Mouse (Mus musculus): ENCODE measurements at regions not wholly inside any gene's neighbourhood (a gene's known extent, or its start where the extent isn't known, plus 50 kb on each side); places are given as distances from the start of the nearest gene placed in this dataset. TPM values are rescaled to one million over a fixed set of nuclear protein-coding genes. Genes with fewer than 3 reads are reported as not detected.
A peak's percentile ranks its signal among the peaks of the same experiment; 100 is the strongest.

- no peaks in the 10 kb centered on the region for H3K36me3 ChIP-seq (ENCODE audit: control insufficient read depth, insufficient read depth)
- 65% methylated on average over 11 of the region's 11 CpGs for WGBS
- no peak overlapping the region for H3K4me2 ChIP-seq (ENCODE audit: low read length)
- no peaks in the 10 kb centered on the region; the same call in 1 of the 2 replicates for H3K9me3 ChIP-seq (ENCODE audit: control insufficient read depth, low read length)
- 0 out of 2 replicates have a peak overlapping the region, but pooled peaks have one; percentile 1 for H3K27ac ChIP-seq (ENCODE audit: low read length)
- H3K4me3 ChIP-seq (replicated peaks; ENCODE audit: low read length), result no peak overlapping the region
- no peak for ATAC-seq
- H3K27me3 ChIP-seq (replicated peaks; ENCODE audit: control insufficient read depth, insufficient read depth, low read length), result no peaks in the 10 kb centered on the region
- H3K4me1 ChIP-seq (replicated peaks; ENCODE audit: control insufficient read depth, insufficient read depth, low read length), result peaks cover 35% of the 10 kb centered on the region
- no peak overlapping the region for H3K9ac ChIP-seq (replicated peaks; ENCODE audit: low read depth, low read length)
These were observed 65.9 kb upstream of the Klf7 start for GRCm38 (mm10) chr1:64187796-64188513.

- no peak for ATAC-seq
- H3K4me3 ChIP-seq (replicated peaks; ENCODE audit: low read length), result no peak overlapping the region
- H3K4me2 ChIP-seq (ENCODE audit: low read length), result no peak overlapping the region
- H3K9ac ChIP-seq (replicated peaks; ENCODE audit: low read depth, low read length), result no peak overlapping the region
- H3K4me1 ChIP-seq (replicated peaks; ENCODE audit: control insufficient read depth, insufficient read depth, low read length), result peaks cover 6% of the 10 kb centered on the region; the same call in 1 of the 2 replicates
- no peaks in the 10 kb centered on the region for H3K36me3 ChIP-seq (ENCODE audit: control insufficient read depth, insufficient read depth)
- no peaks in the 10 kb centered on the region for H3K27me3 ChIP-seq (replicated peaks; ENCODE audit: control insufficient read depth, insufficient read depth, low read length)
- H3K9me3 ChIP-seq (ENCODE audit: control insufficient read depth, low read length), result no peaks in the 10 kb centered on the region
- 66% methylated on average over 4 of the region's 4 CpGs for whole genome bisulfite sequencing
- no peak overlapping the region for H3K27ac ChIP-seq (ENCODE audit: low read length)
These were observed 51.6 kb upstream of the Klf7 start for GRCm38 (mm10) chr1:64173708-64174107.

GRCm38 (mm10) chr1:64172122-64172521 lies 50.0 kb upstream of the Klf7 start:
- H3K4me2 ChIP-seq (ENCODE audit: low read length), result no peak overlapping the region
- no peaks in the 10 kb centered on the region for H3K27me3 ChIP-seq (replicated peaks; ENCODE audit: control insufficient read depth, insufficient read depth, low read length)
- WGBS, result 43% methylated on average over 2 of the region's 2 CpGs
- no peak overlapping the region for H3K4me3 ChIP-seq (replicated peaks; ENCODE audit: low read length)
- no peaks in the 10 kb centered on the region for H3K9me3 ChIP-seq (ENCODE audit: control insufficient read depth, low read length)
- peaks cover 6% of the 10 kb centered on the region; the same call in 1 of the 2 replicates for H3K4me1 ChIP-seq (replicated peaks; ENCODE audit: control insufficient read depth, insufficient read depth, low read length)
- H3K9ac ChIP-seq (replicated peaks; ENCODE audit: low read depth, low read length), result no peak overlapping the region
- no peaks in the 10 kb centered on the region for H3K36me3 ChIP-seq (ENCODE audit: control insufficient read depth, insufficient read depth)
- no peak overlapping the region for H3K27ac ChIP-seq (ENCODE audit: low read length)
- no peak for ATAC-seq

Small RNAs in the stretch of these regions (microRNA-seq; reads per million reads assigned to microRNA genes)
- not detected for gene Gm25748

Measured in forebrain, embryonic 16.5 days (tissue).